Mouse (Mus musculus) frontal cortex, adult 2 months (tissue): ENCODE results near the gene Otulinl. TPM values are rescaled to one million over a fixed set of nuclear protein-coding genes. Genes with fewer than 3 reads are reported as not detected.

ENCODE experiments used
- DNase-seq, 2 experiments: peaks; one replicate each; pipeline ENCODE4 v3.0.0; 2022; ENCODE audit warnings: low spot score in 1 of 2; ENCODE audit errors: extremely low spot score in 1 of 2
- polyA plus RNA-seq: library from polyadenylated mRNA; depleted of rRNA; stranded (reverse); fragments of >200 nt; gene quantifications from 2 replicates; pipeline ENCODE4 v1.2.3, GENCODE M21; 2012

Otulinl gene
- polyA plus RNA-seq, 1 experiment = 21.0 TPM

DNA sequence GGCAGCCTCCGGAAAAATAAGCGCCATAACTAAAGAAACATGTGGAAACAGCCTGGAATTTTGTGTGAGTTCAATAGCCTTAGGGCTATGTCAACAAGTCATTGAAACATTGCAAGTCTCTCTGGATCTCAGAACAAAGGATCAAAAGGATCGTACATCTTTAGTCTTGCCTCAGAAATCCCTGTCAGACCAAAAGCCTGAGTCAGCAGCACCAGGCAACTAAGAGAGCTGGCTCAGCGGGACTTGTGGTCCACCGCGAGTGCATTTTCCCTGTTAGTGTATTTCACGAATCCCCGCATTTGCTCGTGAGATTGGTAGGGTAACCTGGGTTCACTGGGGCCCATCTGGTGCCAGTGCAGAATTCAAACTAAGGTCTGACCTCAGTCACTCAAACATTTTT lies 1.2 kb upstream of the Otulinl start:
- DNase-seq = no peak

- DNase-seq = no peak
These were observed 382 bp downstream of the Otulinl start for GRCm38 (mm10) chr15:27680997-27681396.

DNA sequence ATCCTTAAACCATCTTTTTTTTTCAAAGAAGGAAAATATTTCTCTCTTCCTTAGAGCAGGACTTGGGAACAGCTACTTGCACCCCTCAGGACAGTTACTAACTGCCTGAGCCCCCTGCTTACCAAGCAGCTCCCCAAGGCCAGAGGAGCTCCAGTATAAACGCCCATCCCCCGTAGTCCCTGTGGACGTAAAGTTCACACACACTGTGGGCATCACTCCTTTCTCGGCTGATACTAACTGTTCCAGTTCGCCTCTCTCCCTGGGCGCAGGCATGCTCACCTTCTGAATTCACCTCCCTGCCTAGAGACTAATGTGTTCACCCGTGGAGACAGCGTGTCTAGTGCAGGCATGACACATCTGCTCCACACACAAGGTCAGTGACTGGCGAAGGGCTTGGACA lies 2.9 kb downstream of the Otulinl start:
- DNase-seq = no peak

GRCm38 (mm10) chr15:27677801-27678200 lies 3.6 kb downstream of the Otulinl start:
- DNase-seq = no peak

GRCm38 (mm10) chr15:27676211-27676610 lies 5.2 kb downstream of the Otulinl start:
- no peak for DNase-seq

DNA sequence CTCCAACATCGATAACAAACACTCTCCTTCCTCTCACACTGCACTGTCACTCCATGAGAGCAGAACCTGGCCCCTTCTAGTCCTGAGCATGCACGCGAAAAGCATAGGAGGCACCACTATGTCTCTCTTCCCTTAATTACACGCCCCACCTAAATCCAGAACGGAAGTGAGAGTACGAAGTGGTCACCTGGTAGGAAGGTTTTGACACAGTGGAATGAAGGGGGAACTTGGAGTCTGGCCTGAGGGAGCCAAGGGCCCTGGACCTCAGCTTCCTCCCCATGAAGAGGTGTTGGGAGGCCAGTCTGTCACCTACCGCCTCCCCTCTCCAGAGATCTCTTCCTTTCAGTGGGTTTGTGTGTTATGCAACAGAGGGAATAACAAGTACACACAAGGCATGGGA lies 6.3 kb downstream of the Otulinl start:
- DNase-seq = no peak

DNA sequence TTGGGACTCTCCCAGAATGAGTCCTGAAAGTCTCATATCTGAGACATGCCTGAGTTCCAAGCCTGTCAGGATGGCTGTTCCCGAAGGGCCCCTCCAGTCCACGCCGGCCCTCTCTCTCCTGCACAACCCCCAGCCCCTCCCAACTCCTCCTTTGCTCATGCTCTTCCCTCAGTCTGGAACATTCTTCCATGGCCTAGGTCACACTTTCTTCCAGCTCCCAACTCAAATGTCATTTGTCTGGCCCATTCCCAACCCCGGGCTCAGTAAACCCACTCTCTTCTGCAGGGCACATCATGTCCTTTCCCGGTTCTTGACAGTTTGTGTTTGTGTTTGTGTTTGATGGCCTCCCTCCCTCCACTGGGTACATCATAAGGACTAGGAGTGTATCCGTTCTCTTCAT lies 7.3 kb downstream of the Otulinl start:
- no peak for DNase-seq

DNA sequence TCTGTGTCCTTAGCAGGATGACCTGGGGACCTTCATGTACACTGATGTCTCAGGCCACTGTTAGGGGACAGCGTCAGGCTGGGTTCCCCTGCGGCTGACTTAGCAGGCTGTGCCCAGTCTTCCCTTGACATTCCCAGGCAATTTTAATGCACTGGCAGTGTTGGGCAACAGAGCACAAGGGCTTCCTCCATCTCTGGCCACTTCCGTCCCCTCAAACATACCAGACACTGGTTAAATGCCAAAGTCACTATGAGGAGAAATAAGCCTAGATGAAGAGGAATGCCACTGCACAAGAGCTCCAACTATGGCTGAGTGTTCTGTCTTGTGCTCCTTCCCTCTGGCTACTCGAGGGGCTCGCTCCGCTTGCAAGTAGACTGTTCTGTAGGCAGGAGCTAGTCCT lies 8.2 kb downstream of the Otulinl start:
- no peak for DNase-seq

DNA sequence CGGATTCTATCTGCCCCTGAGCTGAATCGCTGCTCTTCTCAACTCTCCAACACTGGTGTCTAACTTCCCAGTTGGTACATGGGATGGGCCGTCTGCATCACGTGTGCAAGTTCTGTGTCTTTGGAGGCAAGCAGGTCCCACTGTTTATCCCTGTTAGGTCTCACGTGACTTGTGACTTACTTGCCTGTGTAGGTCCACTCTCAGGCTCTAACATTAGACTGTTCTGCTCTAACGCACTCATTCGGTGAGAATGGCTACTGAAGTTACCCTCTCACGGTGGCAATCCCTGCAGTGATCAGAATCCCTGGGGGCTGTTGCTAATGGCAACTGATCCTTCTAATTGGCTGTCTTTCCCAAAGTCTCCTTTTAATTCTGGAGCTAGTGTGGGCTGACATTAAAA lies 9.1 kb downstream of the Otulinl start:
- DNase-seq = no peak

DNA sequence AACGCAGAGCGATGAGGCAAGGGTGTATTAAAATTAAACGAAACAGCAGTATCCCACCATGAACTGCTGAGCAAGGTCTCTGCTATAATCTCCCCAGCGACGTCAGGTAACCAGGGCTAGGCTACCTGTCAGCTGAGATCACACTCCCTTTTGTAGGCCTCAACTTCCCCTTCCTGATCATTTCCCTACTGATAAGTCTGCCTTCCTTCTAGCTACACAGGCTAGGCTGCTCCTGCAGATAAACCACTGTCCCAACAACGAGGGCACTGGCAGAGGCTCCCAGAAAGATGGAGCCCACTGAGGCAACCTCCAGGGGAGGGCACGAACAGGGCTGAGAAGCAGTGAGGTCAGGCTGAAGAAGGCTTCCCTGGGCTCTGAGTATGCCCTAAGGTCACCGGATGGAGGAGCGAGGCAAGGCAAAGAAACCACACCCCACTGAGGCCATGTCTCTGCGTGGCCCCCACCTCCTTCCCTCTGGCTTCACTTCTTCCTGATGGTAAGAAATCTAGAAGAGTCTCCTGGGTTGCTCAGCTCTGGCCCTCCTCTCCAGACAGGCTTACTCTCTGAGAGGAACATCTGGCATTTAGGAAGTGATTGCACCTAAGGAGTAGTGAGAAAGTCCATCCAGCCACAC lies 9.7 kb downstream of the Otulinl start:
- DNase-seq = no peak

DNA sequence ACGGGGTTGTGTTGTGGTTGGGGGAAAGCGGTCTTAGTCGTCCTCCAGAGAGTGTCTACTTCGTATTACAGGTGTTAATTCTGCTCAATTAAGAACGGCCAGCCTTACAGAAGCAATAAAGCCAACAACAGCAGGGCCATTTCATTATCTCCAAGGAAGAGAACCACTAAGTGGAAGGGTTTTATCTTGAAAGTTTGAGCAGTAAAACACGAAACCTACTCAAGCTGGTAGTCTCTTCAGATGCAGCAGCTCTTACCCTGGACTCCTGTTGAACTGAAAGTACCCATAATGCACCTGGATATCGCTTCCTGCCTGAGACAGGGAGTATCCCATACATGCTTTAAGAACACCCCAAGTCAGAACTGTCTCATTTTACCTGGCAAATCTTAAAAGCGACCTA lies 10.7 kb downstream of the Otulinl start:
- DNase-seq = no peak

DNA sequence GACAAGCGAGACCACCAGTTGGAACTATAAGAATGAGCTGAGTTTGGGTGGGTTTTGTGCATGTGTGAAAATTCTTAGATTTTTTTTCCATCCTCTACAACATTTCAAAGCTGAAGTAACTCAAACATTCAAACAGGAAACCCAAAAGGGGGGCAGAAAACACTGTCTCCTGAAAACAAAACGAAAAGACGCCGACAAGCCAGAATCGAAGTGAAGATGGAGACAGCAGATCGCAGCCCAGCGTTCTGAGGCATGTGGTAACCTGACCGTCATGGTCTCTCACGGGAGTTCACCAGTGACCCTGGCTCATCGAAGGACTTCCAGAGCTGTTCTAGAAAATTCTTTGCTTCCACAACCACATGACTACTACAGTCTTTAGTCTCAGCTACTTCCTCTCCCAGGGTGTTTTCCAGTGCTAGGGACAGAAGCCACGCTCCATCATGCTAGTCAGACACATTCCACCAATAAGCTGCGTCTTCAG lies 11.4 kb downstream of the Otulinl start:
- no peak for DNase-seq

DNA sequence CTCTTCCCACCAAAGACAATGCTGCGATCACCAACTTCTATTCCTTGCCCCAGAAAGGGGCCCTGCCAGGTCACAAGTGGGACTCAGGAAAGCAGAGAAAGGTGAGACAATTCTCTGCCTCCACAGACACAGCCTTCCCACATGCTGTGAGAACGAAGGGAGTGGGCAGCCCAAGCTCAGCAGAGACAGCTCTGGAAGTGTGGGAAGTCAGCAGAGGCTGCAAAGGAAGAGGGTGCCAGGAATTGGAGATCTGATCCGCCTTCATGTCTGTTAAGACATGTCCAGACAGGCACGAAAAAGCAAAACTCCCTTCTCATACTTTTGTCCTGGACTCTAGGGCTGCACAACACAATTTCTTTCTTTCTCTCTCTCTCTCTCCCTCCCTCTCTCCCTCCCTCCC lies 12.1 kb downstream of the Otulinl start:
- DNase-seq = peak; percentile 55 to 80

DNA sequence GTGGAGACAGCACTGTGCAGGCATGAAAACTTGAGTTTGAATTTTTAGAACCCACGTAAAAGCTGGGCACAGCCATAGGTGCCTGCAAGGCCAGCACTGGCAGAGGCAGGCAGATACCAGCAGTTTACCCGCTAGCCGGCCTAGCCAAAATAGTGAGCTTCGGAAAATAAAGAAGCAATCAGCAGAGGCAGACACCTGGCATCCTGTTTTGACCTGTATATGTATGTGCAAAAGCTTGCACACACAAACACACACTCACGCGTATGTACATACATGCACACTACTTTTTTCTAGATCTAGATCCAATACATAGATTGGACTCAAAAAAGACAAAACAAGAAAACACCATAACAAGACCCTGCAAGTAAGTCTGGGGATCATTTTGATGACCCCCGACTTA lies 12.8 kb downstream of the Otulinl start:
- DNase-seq = no peak

DNA sequence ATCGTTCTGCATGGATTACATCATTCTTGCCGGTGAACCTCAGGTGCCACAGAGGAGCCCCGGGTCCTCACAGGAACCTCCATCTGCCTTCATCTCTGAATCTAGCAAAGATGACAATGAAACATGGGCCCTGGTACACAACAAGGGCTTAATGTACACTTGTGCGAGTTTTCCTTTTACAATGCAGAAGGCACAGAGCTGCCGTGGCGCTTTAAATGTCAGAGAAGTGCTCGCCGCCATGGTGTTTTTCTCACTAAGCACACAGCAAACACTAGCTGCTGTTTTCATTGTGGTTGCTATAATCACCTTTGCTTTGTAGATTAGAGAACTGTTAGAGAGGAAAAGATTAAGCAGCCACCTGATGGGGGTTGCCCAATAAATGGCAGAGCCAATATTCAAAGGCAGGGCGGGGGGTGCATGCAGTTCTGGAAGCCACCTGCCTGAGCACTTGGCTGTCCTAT lies 13.3 kb downstream of the Otulinl start:
- DNase-seq = no peak

DNA sequence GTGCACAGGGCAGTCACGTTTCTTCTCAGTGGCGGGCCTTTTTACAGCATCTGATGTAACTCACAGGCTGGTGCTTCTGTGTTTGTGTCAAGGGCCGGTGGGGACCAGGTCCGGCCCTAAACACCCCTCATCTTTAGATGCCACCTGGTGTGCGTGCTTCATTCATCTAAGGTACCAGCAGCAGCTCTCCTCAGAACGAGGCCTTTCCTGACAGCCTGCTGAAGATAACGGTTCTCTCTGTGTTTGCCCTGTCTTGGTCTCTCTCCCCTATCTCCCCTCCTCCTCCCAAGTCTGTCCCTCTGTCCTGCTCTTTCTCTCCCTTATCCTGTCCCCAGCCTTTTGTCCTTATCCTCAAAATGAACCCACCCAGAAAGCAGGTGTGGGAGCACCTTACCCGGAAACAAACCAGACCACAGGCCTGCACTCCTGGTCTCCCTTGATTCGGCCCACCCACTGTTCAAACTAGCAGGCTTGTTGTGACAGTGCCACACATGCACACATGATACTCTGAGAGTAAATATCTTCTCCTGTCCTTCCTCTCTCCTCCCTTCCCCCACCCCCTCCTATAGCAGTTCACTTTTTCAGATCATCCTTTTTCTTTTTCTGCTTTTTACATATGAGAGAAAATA lies 14.4 kb downstream of the Otulinl start:
- no peak for DNase-seq

- DNase-seq = no peak
These were observed 15.9 kb downstream of the Otulinl start for GRCm38 (mm10) chr15:27665392-27665911.

DNA sequence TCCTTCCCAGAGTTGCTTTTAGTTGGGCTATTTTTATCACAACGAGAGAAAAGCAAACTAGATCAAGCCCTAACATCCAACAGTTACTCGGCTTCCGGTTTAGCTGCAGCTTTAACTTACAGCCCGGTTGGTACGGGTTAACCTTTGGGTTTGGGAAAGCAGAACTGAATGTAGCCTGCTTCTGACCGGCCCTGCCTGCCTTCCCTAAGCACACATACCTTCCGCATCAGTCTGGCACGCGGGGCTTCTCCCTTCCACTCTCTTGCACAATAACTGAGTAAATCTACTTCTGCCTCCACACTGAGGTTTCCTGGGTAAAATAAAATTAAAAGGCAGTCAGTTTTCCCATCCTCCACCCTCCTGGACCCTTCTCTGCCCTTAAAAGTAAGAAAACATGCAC lies 17.3 kb downstream of the Otulinl start:
- DNase-seq = no peak

- DNase-seq = no peak
These were observed 18.7 kb downstream of the Otulinl start for GRCm38 (mm10) chr15:27662699-27663098.

DNA sequence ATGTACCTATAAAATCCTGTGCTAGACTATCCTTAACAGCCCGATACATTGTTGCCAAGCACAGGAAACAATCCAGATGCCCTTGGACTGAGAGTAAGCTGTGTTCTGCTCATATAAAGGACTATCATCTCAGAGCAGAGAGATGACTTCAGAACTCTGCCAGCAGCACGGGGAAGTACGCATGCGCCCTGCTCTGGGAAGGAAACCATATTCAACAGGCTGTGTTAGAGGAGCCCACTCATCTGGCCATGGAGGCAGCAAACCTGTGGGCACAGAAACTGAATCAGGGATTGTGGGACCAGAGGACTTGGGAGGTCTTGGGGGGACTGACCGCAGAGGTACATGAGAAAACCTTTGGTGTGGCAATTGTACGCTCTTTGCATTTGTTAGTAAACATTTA lies 19.7 kb downstream of the Otulinl start:
- no peak for DNase-seq

GRCm38 (mm10) chr15:27659592-27660244 lies 21.7 kb downstream of the Otulinl start:
- peak; percentile 72 to 97 for DNase-seq

DNA sequence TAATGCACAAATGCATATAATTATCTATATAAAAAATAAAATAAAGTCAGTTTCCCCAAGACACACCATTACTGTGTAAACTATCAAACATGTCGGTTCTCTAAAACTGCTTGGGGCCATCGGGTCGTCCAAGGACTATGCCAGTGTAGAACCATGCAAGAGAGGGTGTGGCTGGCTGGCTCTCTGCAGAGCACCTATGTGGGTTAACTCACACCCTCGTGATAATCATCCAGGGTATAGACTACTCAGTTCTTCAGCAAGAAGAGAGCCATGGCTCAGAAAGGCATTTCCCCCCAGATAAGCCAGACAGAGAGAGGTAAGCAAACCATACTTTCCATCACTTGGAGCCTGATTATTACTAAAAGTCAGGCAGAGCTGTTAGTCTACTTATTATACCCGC lies 22.2 kb downstream of the Otulinl start:
- no peak for DNase-seq
